Mouse (Mus musculus): Measurements from ENCODE around the gene Adamts2. TPM values are rescaled to one million over a fixed set of nuclear protein-coding genes. Genes with fewer than 3 reads are reported as not detected.
A peak's percentile ranks its signal among the peaks of the same experiment; 100 is the strongest.

Adamts2 gene
- polyA plus RNA-seq, 1 experiment from 2014 or later: 9.7 TPM

GRCm38 (mm10) chr11:50736548-50736947 is 134.7 kb downstream of the Adamts2 start:
- 91% methylated on average over 1 of the region's 1 CpGs for whole genome bisulfite sequencing
- H3K9ac ChIP-seq: no peak overlapping the region

GRCm38 (mm10) chr11:50738436-50738835 is 136.6 kb downstream of the Adamts2 start:
- Histone ChIP-seq H3K4me1 (replicated peaks) (0 out of 2 replicates have a peak, but pooled peaks cover 3% of the 10 kb centered on the region), H3K27ac (no peak overlapping the region), H3K9me3 (replicated peaks) (no peaks in the 10 kb centered on the region), H3K9ac (no peak overlapping the region), H3K4me3 (no peak overlapping the region), H3K4me2 (no peak overlapping the region), H3K36me3 (no peaks in the 10 kb centered on the region), H3K27me3 (no peaks in the 10 kb centered on the region; the same call in 1 of the 2 replicates)
- no peak for ATAC-seq (replicated peaks; ENCODE audit: insufficient number of reproducible peaks, insufficient read depth, low FRiP score, low read depth)
- 69% methylated on average over 1 of the region's 1 CpGs for WGBS

More at GRCm38 (mm10) chr11:50736548-50736947, 134.7 kb downstream of the Adamts2 start:
- H3K4me1 ChIP-seq (replicated peaks): peaks cover 7% of the 10 kb centered on the region; the same call in 1 of the 2 replicates
- no peak overlapping the region for H3K4me3 ChIP-seq
- H3K36me3 ChIP-seq: no peaks in the 10 kb centered on the region
- no peaks in the 10 kb centered on the region; the same call in 1 of the 2 replicates for H3K27me3 ChIP-seq
- no peak overlapping the region for H3K27ac ChIP-seq
- H3K4me2 ChIP-seq: no peak overlapping the region
- H3K9me3 ChIP-seq (replicated peaks): no peaks in the 10 kb centered on the region
- no peak for ATAC-seq (replicated peaks; ENCODE audit: insufficient number of reproducible peaks, insufficient read depth, low FRiP score, low read depth)

- no peak for ATAC-seq (replicated peaks; ENCODE audit: insufficient number of reproducible peaks, insufficient read depth, low FRiP score, low read depth)
- WGBS: 12% methylated on average over 10 of the region's 10 CpGs
- no peaks in the 10 kb centered on the region for H3K36me3 ChIP-seq
- H3K27me3 ChIP-seq: no peaks in the 10 kb centered on the region; the same call in 1 of the 2 replicates
- H3K27ac ChIP-seq: no peak overlapping the region
- H3K4me1 ChIP-seq (replicated peaks): 0 out of 2 replicates have a peak, but pooled peaks cover 3% of the 10 kb centered on the region
- no peak overlapping the region for H3K4me3 ChIP-seq
- no peaks in the 10 kb centered on the region for H3K9me3 ChIP-seq (replicated peaks)
- no peak overlapping the region for H3K4me2 ChIP-seq
- H3K9ac ChIP-seq: no peak overlapping the region
These were observed 137.6 kb downstream of the Adamts2 start for GRCm38 (mm10) chr11:50739453-50739852.

- no peaks in the 10 kb centered on the region for H3K9me3 ChIP-seq (replicated peaks)
- WGBS: 60% methylated on average over 1 of the region's 1 CpGs
- no peak overlapping the region for H3K4me2 ChIP-seq
- no peak overlapping the region for H3K27ac ChIP-seq
- H3K9ac ChIP-seq: no peak overlapping the region
- ATAC-seq (replicated peaks; ENCODE audit: insufficient number of reproducible peaks, insufficient read depth, low FRiP score, low read depth): no peak
- no peaks in the 10 kb centered on the region; the same call in 1 of the 2 replicates for H3K27me3 ChIP-seq
- 0 out of 2 replicates have a peak, but pooled peaks cover 3% of the 10 kb centered on the region for H3K4me1 ChIP-seq (replicated peaks)
- H3K36me3 ChIP-seq: no peaks in the 10 kb centered on the region
- H3K4me3 ChIP-seq: no peak overlapping the region
These were observed 140.3 kb downstream of the Adamts2 start for GRCm38 (mm10) chr11:50742146-50742545.

- Histone ChIP-seq H3K36me3 (no peaks in the 10 kb centered on the region), H3K9me3 (replicated peaks) (no peaks in the 10 kb centered on the region), H3K9ac (no peak overlapping the region), H3K27ac (no peak overlapping the region), H3K4me1 (replicated peaks) (no peaks in the 10 kb centered on the region), H3K4me2 (no peak overlapping the region), H3K27me3 (no peaks in the 10 kb centered on the region; the same call in 1 of the 2 replicates), H3K4me3 (no peak overlapping the region)
- WGBS: 66% methylated on average over 6 of the region's 6 CpGs
- no peak for ATAC-seq (replicated peaks; ENCODE audit: insufficient number of reproducible peaks, insufficient read depth, low FRiP score, low read depth)
These were observed 143.1 kb downstream of the Adamts2 start for GRCm38 (mm10) chr11:50744971-50745370.

- Histone ChIP-seq H3K36me3 (no peaks in the 10 kb centered on the region), H3K9ac (no peak overlapping the region), H3K4me3 (no peak overlapping the region), H3K9me3 (replicated peaks) (no peaks in the 10 kb centered on the region), H3K27ac (no peak overlapping the region), H3K4me1 (replicated peaks) (no peaks in the 10 kb centered on the region), H3K4me2 (no peak overlapping the region), H3K27me3 (no peaks in the 10 kb centered on the region; the same call in 1 of the 2 replicates)
- WGBS: 10% methylated on average over 2 of the region's 2 CpGs
- ATAC-seq (replicated peaks; ENCODE audit: insufficient number of reproducible peaks, insufficient read depth, low FRiP score, low read depth): no peak
These were observed 144.6 kb downstream of the Adamts2 start for GRCm38 (mm10) chr11:50746508-50746907.

GRCm38 (mm10) chr11:50750983-50751585 is 149.2 kb downstream of the Adamts2 start:
- no peaks in the 10 kb centered on the region for H3K4me1 ChIP-seq (replicated peaks)

GRCm38 (mm10) chr11:50757741-50758140 is 155.9 kb downstream of the Adamts2 start:
- WGBS: 46% methylated on average over 4 of the region's 4 CpGs
- no peaks in the 10 kb centered on the region for H3K9me3 ChIP-seq (replicated peaks)
- ATAC-seq (replicated peaks; ENCODE audit: insufficient number of reproducible peaks, insufficient read depth, low FRiP score, low read depth): no peak

More at GRCm38 (mm10) chr11:50750983-50751585, 149.2 kb downstream of the Adamts2 start:
- no peak for ATAC-seq (replicated peaks; ENCODE audit: insufficient number of reproducible peaks, insufficient read depth, low FRiP score, low read depth)
- Histone ChIP-seq H3K9me3 (replicated peaks) (no peaks in the 10 kb centered on the region), H3K9ac (no peak overlapping the region), H3K27me3 (no peaks in the 10 kb centered on the region; the same call in 1 of the 2 replicates), H3K27ac (no peak overlapping the region), H3K36me3 (no peaks in the 10 kb centered on the region), H3K4me2 (no peak overlapping the region), H3K4me3 (no peak overlapping the region)
- WGBS: 41% methylated on average over 7 of the region's 7 CpGs

GRCm38 (mm10) chr11:50766461-50766860 is 164.6 kb downstream of the Adamts2 start:
- no peaks in the 10 kb centered on the region for H3K36me3 ChIP-seq
- ATAC-seq (replicated peaks; ENCODE audit: insufficient number of reproducible peaks, insufficient read depth, low FRiP score, low read depth): no peak
- H3K27me3 ChIP-seq: 0 out of 2 replicates have a peak, but pooled peaks cover 5% of the 10 kb centered on the region
- no peak overlapping the region for H3K4me3 ChIP-seq
- no peak overlapping the region for H3K27ac ChIP-seq
- WGBS: 73% methylated on average over 7 of the region's 7 CpGs
- H3K4me1 ChIP-seq (replicated peaks): peaks cover 14% of the 10 kb centered on the region
- no peak overlapping the region for H3K4me2 ChIP-seq
- H3K9me3 ChIP-seq (replicated peaks): no peaks in the 10 kb centered on the region
- H3K9ac ChIP-seq: no peak overlapping the region

More at GRCm38 (mm10) chr11:50757741-50758140, 155.9 kb downstream of the Adamts2 start:
- no peak overlapping the region for H3K27ac ChIP-seq
- H3K27me3 ChIP-seq: 0 out of 2 replicates have a peak, but pooled peaks cover 5% of the 10 kb centered on the region
- H3K4me3 ChIP-seq: no peak overlapping the region
- H3K9ac ChIP-seq: no peak overlapping the region
- H3K4me2 ChIP-seq: no peak overlapping the region
- no peaks in the 10 kb centered on the region for H3K36me3 ChIP-seq
- H3K4me1 ChIP-seq (replicated peaks): no peaks in the 10 kb centered on the region

- no peaks in the 10 kb centered on the region for H3K36me3 ChIP-seq
- 18% methylated on average over 4 of the region's 4 CpGs for WGBS
- no peak overlapping the region for H3K27ac ChIP-seq
- no peaks in the 10 kb centered on the region for H3K9me3 ChIP-seq (replicated peaks)
- no peak overlapping the region for H3K4me3 ChIP-seq
- 0 out of 2 replicates have a peak, but pooled peaks cover 5% of the 10 kb centered on the region for H3K27me3 ChIP-seq
- no peak overlapping the region for H3K9ac ChIP-seq
- H3K4me2 ChIP-seq: no peak overlapping the region
- ATAC-seq (replicated peaks; ENCODE audit: insufficient number of reproducible peaks, insufficient read depth, low FRiP score, low read depth): no peak
- peaks cover 14% of the 10 kb centered on the region for H3K4me1 ChIP-seq (replicated peaks)
These were observed 165.2 kb downstream of the Adamts2 start for GRCm38 (mm10) chr11:50767039-50767438.

- Histone ChIP-seq H3K9me3 (replicated peaks) (no peaks in the 10 kb centered on the region), H3K9ac (peak overlapping the region; percentile 15), H3K27ac (no peak overlapping the region), H3K4me1 (replicated peaks) (peaks cover 14% of the 10 kb centered on the region), H3K27me3 (no peaks in the 10 kb centered on the region), H3K4me3 (peak overlapping the region; percentile 36), H3K4me2 (peak overlapping the region; percentile 65), H3K36me3 (no peaks in the 10 kb centered on the region)
- WGBS: 11% methylated on average over 14 of the region's 14 CpGs
- ATAC-seq (replicated peaks; ENCODE audit: insufficient number of reproducible peaks, insufficient read depth, low FRiP score, low read depth): peak; percentile 68; the same call in 1 of the 2 replicates
These were observed 167.3 kb downstream of the Adamts2 start for GRCm38 (mm10) chr11:50768995-50769749.
